Mouse (Mus musculus) midbrain, embryonic 16.5 days (tissue): Measurements from ENCODE around the gene Atg10. TPM values are rescaled to one million over a fixed set of nuclear protein-coding genes. Genes with fewer than 3 reads are reported as not detected.
"Not testable (repeated sequence)": the region's sequence is repeated elsewhere in the genome, so short reads cannot be mapped to it uniquely, and the experiment has no call there.

ENCODE experiments used
- ATAC-seq: fragments of 200-750 bp; cut with Nextera tagmentation; 2 replicates; pipeline ENCODE4 v1.8.0; 2017; ENCODE audit warnings: moderate TSS enrichment
- H3K27ac ChIP-seq: fragments of 300-500 bp; sonication (generic); 2 replicates; pipeline ENCODE4 v1.5.1; 2014; ENCODE audit warnings: mild to moderate bottlenecking, low read length, mixed read lengths
- H3K27me3 ChIP-seq: fragments of 300-500 bp; sonication (generic); 2 replicates; pipeline ENCODE4 v1.6.1; 2014; ENCODE audit warnings: low read depth, low read length, mixed read lengths; ENCODE audit not compliant: control insufficient read depth, insufficient read depth
- H3K36me3 ChIP-seq: fragments of 300-500 bp; sonication (generic); 2 replicates; pipeline ENCODE4 v1.6.1; 2014; ENCODE audit warnings: mild to moderate bottlenecking, low read length, moderate library complexity, mixed read lengths; ENCODE audit not compliant: control insufficient read depth, insufficient read depth
- H3K4me1 ChIP-seq: fragments of 300-500 bp; sonication (generic); 2 replicates; pipeline ENCODE4 v1.6.1; 2014; ENCODE audit warnings: mild to moderate bottlenecking, low read length, mixed read lengths; ENCODE audit not compliant: control insufficient read depth, insufficient read depth
- H3K4me2 ChIP-seq: fragments of 300-500 bp; sonication (generic); 2 replicates; pipeline ENCODE4 v1.6.1; 2014; ENCODE audit warnings: mild to moderate bottlenecking, low read length, mixed read lengths
- H3K4me3 ChIP-seq: fragments of 300-500 bp; sonication (generic); 2 replicates; pipeline ENCODE4 v1.5.1; 2014; ENCODE audit warnings: low read depth, mild to moderate bottlenecking, low read length, moderate library complexity, mixed read lengths
- H3K9ac ChIP-seq: fragments of 300-500 bp; sonication (generic); 2 replicates; pipeline ENCODE4 v1.6.1; 2014; ENCODE audit warnings: low read depth, low read length, mixed read lengths
- H3K9me3 ChIP-seq: fragments of 300-500 bp; sonication (generic); replicated peaks from 2 replicates; pipeline ENCODE4 v1.6.1; 2014; ENCODE audit warnings: mild to moderate bottlenecking, low read length, mixed read lengths; ENCODE audit not compliant: control insufficient read depth, poor library complexity, severe bottlenecking
- WGBS: fragments of 180-500 bp; shearing (Covaris S2); extraction: QIAGEN DNeasy Blood & Tissue Kit; methylation state at CpG from one replicate; pipeline ENCODE4 v1.1.7; 2014; 5-methylcytosine and 5-hydroxymethylcytosine counted together
- polyA plus RNA-seq: library from polyadenylated mRNA; unstranded; fragments of >200 nt; fragmentation: Nextera tagmentation; extraction: Ambion mirVana; gene quantifications from 2 replicates; pipeline ENCODE4 v1.2.1, GENCODE M21; 2015

The Atg10 gene
- polyA plus RNA-seq, 1 experiment from 2014 or later = 11.9 TPM

DNA sequence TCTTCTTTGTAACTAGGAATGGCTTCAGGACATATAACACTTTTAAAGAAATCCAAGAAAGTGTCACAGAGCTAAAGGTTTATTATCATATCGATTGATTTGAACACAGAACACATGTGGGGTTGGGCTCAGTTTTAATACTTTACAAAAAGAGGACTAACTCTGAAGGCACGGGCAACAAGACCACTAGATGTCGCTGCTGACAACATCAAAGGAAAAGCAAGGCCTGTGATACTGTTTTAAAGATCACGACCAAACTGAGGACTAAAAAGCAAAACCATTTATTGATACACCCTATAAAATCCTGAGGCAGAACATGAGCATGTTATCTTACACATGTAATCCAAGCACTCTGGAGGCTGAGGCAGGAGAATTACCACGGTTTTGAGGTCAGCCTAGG, 293.9 kb downstream of the Atg10 start:
- peaks cover 21% of the 10 kb centered on the region for H3K36me3 ChIP-seq
- no peaks in the 10 kb centered on the region for H3K9me3 ChIP-seq
- ATAC-seq = 0 out of 2 replicates have a peak, but pooled peaks have one; percentile 37
- no peak overlapping the region for H3K4me2 ChIP-seq
- H3K4me3 ChIP-seq = no peak overlapping the region
- H3K9ac ChIP-seq = 0 out of 2 replicates have a peak overlapping the region, but pooled peaks have one; percentile 7
- H3K4me1 ChIP-seq = no peaks in the 10 kb centered on the region
- H3K27me3 ChIP-seq = no peaks in the 10 kb centered on the region
- H3K27ac ChIP-seq = no peak overlapping the region
- 22% methylated on average over 5 of the region's 5 CpGs for WGBS

DNA sequence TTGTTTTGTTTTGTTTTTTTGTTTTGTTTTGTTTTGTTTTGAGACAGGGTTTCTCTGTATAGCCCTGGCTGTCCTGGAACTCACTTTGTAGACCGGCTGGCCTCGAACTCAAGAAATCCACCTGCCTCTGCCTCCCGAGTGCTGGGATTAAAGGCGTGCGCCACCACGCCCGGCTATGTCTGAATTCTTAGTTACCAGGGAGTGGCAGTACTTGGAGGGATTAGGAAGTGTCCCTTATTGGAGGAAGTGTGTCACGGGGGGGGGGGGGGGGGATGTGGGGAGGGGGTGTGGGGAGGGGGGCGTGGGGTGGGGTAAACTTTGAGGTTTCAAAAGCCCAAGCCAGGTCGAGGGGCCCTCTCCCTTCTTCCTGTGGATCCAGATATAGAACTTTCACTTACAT, 295.5 kb downstream of the Atg10 start:
- not testable (repeated sequence) for ATAC-seq, H3K4me2 ChIP-seq, H3K4me3 ChIP-seq, H3K9me3 ChIP-seq, H3K9ac ChIP-seq, H3K4me1 ChIP-seq, H3K27ac ChIP-seq, H3K27me3 ChIP-seq
- 96% methylated on average over 9 of the region's 10 CpGs for WGBS
- peaks cover 21% of the 10 kb centered on the region for H3K36me3 ChIP-seq

DNA sequence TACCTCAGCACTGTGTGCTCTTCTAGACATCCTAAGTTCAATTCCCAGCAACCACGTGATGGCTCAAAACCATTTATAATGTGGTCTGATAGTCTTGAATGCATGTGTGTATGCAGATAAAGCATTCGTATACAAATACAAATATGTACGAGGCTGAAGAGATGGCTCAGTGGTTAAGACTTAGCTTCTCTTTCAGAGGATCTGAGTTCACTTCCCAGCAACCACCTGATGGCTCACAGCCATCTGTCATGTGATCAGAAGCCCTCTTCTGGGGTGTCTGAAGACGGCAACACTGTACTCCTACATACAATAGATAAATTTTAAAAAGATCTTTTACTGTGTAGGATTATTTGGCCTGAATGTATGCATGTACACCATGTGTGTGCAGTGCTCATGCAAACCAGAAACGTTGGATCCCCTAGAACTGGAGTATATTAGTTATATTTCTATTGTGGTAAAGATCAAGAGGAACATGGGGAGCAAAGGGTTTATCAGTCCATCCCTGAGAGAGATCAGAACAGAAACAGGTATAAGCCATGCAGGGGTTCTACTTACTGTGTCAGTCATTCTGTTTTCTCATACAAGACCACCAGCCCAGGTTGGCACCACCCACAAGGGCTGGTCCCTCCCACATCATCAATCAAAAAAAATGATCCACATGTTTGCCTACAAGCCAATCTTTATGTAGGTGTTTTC, 296.7 kb downstream of the Atg10 start:
- H3K9ac ChIP-seq = no peak overlapping the region
- H3K9me3 ChIP-seq = no peaks in the 10 kb centered on the region
- peaks cover 21% of the 10 kb centered on the region for H3K36me3 ChIP-seq
- H3K4me3 ChIP-seq = no peak overlapping the region
- H3K27me3 ChIP-seq = no peaks in the 10 kb centered on the region
- H3K4me2 ChIP-seq = no peak overlapping the region
- no peak overlapping the region for H3K27ac ChIP-seq
- no peak for ATAC-seq
- peaks cover 6% of the 10 kb centered on the region for H3K4me1 ChIP-seq
- 79% methylated on average over 5 of the region's 5 CpGs for WGBS

DNA sequence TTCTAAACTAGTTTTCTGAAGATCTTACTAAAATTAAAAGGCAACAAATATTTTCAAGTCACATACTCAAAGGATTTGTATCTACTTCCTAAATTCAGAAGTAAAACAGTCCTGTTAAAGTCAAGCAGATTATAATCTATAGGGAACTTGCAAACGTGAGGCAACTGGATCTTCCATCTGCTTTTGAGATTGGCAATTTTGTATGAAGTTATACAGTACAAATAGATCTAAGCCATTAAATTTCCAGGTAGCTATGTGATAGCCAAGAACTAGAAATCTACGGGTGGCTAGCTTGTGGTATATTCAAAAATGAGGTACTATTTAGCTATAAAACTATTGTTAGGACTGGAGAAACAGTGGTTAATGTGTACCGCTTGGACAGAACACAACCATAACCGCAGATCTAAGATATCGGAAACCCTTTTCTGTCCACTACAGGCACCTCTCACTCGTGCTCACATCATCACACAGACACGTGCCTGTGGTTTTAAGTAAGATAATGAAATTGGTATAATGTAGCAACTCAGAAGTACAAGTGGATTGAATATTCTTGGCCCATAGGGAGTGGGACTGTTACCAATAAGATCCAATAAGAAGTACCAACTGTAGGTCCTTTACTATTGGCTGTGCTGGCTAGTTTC, 297.5 kb downstream of the Atg10 start:
- no peak for ATAC-seq
- Histone ChIP-seq H3K36me3 (peaks cover 21% of the 10 kb centered on the region), H3K4me1 (peaks cover 6% of the 10 kb centered on the region), H3K27ac (no peak overlapping the region), H3K4me2 (no peak overlapping the region), H3K9ac (no peak overlapping the region), H3K9me3 (no peaks in the 10 kb centered on the region), H3K27me3 (no peaks in the 10 kb centered on the region), H3K4me3 (no peak overlapping the region)
- WGBS = 86% methylated on average over 7 of the region's 7 CpGs

DNA sequence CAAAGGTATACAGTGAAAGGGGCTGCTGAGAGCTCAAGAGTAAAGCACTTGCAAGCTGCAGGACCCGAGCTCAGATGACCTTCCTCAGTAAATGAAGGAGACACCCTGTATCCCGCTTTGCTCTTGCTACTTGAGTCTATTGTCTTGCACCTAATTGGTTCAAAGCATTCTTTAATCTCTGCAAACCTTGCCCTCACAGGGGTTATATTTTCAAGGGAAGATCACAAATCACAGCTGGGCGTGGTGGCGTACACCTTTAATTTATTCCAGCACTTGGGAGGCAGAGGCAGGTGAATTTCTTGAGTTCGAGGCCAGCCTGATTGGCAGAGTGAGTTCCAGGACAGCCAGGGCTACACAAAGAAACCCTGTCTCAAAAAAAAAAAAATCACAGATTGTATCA, 298.6 kb downstream of the Atg10 start:
- WGBS = 94% methylated on average over 5 of the region's 5 CpGs
- Histone ChIP-seq H3K9me3 (no peaks in the 10 kb centered on the region), H3K4me2 (no peak overlapping the region), H3K9ac (no peak overlapping the region), H3K27me3 (no peaks in the 10 kb centered on the region), H3K27ac (no peak overlapping the region), H3K36me3 (peaks cover 21% of the 10 kb centered on the region), H3K4me1 (peaks cover 6% of the 10 kb centered on the region), H3K4me3 (no peak overlapping the region)
- ATAC-seq = no peak

DNA sequence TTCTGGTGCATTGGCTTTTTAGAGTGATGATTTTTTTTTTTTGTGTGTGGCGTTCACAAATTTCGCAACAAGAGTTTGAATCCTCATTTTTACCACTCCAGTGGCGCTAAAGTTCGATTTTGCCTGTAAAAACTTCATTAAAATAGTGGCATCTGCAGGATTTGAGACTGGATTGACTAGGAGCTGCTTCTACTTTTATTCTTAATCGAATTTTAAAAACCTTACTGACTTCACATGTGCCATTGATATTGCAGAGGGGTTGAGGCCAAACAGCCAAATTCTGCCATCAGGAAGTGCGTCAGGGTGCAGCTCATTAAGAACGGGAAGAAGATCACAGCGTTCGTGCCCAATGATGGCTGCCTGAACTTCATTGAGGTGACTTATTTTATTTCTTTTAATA, 299.7 kb downstream of the Atg10 start:
- peak overlapping the region; percentile 91 for H3K4me3 ChIP-seq
- no peaks in the 10 kb centered on the region for H3K27me3 ChIP-seq
- peak overlapping the region; percentile 81 for H3K4me2 ChIP-seq
- H3K9ac ChIP-seq = peak overlapping the region; percentile 91
- ATAC-seq = no peak
- H3K27ac ChIP-seq = no peak overlapping the region
- H3K4me1 ChIP-seq = peaks cover 6% of the 10 kb centered on the region
- H3K36me3 ChIP-seq = peaks cover 21% of the 10 kb centered on the region
- H3K9me3 ChIP-seq = no peaks in the 10 kb centered on the region
- WGBS = 54% methylated on average over 9 of the region's 9 CpGs

DNA sequence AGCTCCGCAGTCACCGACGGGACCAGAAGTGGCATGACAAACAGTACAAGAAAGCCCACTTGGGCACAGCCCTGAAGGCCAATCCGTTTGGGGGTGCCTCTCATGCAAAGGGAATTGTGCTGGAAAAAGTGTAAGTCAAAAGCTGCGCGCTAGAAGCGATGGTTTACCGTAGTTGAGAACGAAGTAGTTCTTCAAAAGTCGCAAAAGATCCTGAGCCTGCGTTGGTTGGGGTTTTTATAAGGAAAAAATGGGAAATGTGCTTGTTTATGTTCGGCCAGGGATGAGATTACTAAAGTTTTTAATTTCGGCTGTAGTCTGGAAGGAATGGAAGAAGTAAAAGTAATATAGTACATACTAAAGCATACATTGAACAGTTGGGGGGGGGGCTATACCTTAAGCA, 300.2 kb downstream of the Atg10 start:
- H3K4me1 ChIP-seq, ATAC-seq, H3K27me3 ChIP-seq, H3K27ac ChIP-seq, H3K9me3 ChIP-seq: not testable (repeated sequence)
- Histone ChIP-seq H3K4me3 (peak overlapping the region; percentile 91), H3K4me2 (peak overlapping the region; percentile 81), H3K9ac (peak overlapping the region; percentile 91), H3K36me3 (peaks cover 19% of the 10 kb centered on the region)
- under 1% methylated on average over 13 of the region's 13 CpGs for WGBS

DNA sequence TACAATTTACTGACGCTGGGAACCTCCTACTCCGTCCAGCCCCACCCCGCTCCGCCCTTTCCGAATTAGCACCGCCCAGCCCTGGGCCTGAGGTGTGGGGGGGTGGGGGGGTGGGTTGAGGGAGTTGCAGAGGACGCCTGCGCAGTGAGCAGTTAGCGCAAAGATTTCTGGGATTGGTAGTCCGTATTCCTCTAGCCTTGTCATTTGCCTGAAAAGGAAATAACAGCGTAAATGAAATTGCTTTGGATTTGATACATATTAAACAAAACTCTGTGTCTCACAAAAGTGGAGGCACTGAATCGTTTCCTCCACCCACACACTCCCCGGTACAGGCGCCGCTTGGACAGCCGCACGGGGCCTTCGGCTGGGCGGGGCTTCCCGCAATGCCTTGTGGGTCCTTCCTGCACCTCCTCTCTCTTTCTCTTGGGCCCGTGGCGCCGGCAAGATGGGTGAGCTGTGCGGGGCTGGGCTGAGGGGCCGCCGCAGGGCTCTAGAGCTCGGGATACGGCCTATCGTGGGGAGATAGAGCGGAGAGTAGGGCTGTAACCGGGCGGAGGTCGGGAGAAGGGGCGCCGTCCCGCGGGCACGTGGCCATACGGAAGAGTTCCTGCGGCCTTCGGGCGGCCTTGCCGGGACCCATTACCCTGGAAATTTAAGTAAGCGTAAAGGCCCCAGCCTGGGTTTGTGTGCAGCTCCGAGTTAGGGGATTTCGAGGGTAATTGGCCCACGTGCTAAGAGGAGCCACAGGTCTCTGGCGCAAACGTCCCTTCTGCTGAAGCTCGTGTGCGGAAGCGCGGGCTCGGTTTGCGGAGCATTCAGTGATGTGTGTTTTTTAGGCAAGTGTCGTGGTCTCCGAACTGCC, 300.8 kb downstream of the Atg10 start, which contains the start of gene Rps23:
TSS of gene Rps23 (plus strand) at position 208 of the 862 bp plus-strand sequence.
- no peaks in the 10 kb centered on the region for H3K27me3 ChIP-seq
- peak within 1 kb of the TSS; percentile 91 for H3K4me3 ChIP-seq
- WGBS = under 1% methylated on average over 57 of the region's 57 CpGs
- peaks cover 18% of the 10 kb centered on the region for H3K36me3 ChIP-seq
- ATAC-seq = peak; percentile 98
- peak within 1 kb of the TSS; percentile 80 for H3K27ac ChIP-seq
- no peaks in the 10 kb centered on the region for H3K9me3 ChIP-seq
- H3K4me1 ChIP-seq = peaks cover 6% of the 10 kb centered on the region
- H3K4me2 ChIP-seq = peak within 1 kb of the TSS; percentile 81
- peak within 1 kb of the TSS; percentile 91 for H3K9ac ChIP-seq
